Mouse (Mus musculus) brain, adult 10 weeks (tissue): ENCODE results near the gene Heatr5b. TPM values are rescaled to one million over a fixed set of nuclear protein-coding genes. Genes with fewer than 3 reads are reported as not detected.

Experiments
- polyA plus RNA-seq: library from polyadenylated mRNA; stranded (reverse); fragments of 350-450 nt; fragmentation: Illumina TruSeq; extraction: RNeasy Lipid Tissue Mini Kit (QIAGEN cat#74804); gene quantifications from one replicate; pipeline ENCODE4 v1.2.3, GENCODE M21; 2015; ENCODE audit warnings: low read depth, low replicate concordance

Heatr5b gene
- polyA plus RNA-seq = 33.5 TPM

DNA sequence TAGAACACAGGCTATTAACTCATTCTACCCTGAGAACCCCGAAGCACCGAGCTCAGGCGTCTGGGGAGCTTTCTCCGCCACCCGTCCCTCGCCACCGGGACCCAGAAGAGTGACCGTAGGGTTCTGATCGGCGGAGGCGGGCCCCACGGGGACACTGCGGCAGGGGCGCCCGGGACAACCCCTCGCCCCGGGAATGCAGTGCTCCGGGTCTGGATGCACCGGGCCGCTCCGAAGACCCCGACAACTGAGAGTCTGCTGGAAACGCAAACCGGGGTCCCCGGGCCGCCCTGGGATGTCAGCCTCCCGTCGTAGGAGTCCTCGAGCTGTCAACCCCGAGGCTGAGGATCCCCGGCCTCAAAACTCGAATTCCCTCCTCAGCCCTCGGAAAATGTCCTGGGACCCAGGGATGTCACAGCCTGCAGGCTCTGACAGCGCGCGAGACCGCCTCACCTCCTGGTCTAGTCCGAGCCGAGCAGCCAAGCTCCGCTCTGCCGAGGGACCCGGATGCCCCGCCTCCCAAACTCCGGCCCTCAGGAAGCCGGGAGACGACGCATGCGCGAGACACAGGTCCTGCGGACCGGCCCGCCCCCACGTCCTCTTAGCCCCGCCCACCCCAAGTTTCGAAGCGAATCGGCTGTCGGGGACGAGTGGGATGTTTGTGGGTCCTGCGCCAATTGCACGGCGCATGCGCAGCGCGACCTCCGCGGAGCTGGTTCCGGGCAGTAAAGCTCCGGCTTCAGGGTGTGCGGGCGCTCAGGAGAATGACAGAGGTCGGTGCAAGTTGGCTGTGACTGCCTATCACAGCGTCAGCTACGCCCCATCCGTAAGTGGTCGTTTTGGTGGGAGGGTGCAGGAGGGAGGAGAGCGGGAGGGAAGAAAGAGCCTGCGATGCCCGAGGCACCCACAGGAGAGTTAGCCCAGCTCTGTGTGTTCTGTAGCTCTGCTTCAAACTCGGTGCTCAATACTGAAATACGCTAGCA, at the start of gene Heatr5b, which contains the start of gene Gpatch11:
Heatr5b (minus strand) TSS at position 509 of the 980 bp plus-strand sequence.
Gpatch11 (plus strand) TSS at position 712 of the 980 bp plus-strand sequence.

GRCm38 (mm10) chr17:78882401-78883112, 47.4 kb upstream of the Heatr5b start, which contains the start of gene Eif2ak2:
Eif2ak2 (minus strand) TSS chr17:78882573.

GRCm38 (mm10) chr17:78737096-78737495, 98.1 kb downstream of the Heatr5b start, which contains the start of gene Strn:
Strn (minus strand) TSS chr17:78737196.

Other genes with a start within 250 kb of the Heatr5b start
- gene Strn, start 98.2 kb downstream of the Heatr5b start, polyA plus RNA-seq = 34.8 TPM
- gene Gpatch11, start 203 bp upstream of the Heatr5b start, polyA plus RNA-seq = 36.2 TPM
- 3.6 TPM for gene Eif2ak2, start 47.2 kb upstream of the Heatr5b start, polyA plus RNA-seq
- gene Sult6b1, start 71.6 kb upstream of the Heatr5b start, polyA plus RNA-seq = 0.67 TPM
- 81.6 TPM for gene Cebpzos, start 81.1 kb upstream of the Heatr5b start, polyA plus RNA-seq
- gene Cebpz, start 101.7 kb upstream of the Heatr5b start, polyA plus RNA-seq = 26.5 TPM
- gene Ndufaf7, start 101.8 kb upstream of the Heatr5b start, polyA plus RNA-seq = 72.4 TPM
- 12.8 TPM for gene Prkd3, start 185.5 kb upstream of the Heatr5b start, polyA plus RNA-seq
- 21.4 TPM for gene Qpct, start 216.5 kb upstream of the Heatr5b start, polyA plus RNA-seq